Mouse (Mus musculus) CH12.LX (cell line): ENCODE data around the gene Anapc7. TPM values are rescaled to one million over a fixed set of nuclear protein-coding genes. Genes with fewer than 3 reads are reported as not detected.

Experiments
- DNase-seq: peaks from one replicate; pipeline ENCODE4 v3.0.0-alpha.2; 2013; ENCODE audit errors: extremely low read depth
- H3K27ac ChIP-seq: 2 replicates; pipeline ENCODE4 v1.5.1; 2012; ENCODE audit warnings: low read depth, mild to moderate bottlenecking, control low read depth, moderate library complexity; ENCODE audit not compliant: insufficient read depth
- H3K27me3 ChIP-seq: replicated peaks from 2 replicates; pipeline ENCODE3; 2012; ENCODE audit warnings: inconsistent platforms
- H3K36me3 ChIP-seq, 2 experiments: replicated peaks in 1 of 2; 2 replicates each; pipeline versions ENCODE3 to v1.6.1; 2012; ENCODE audit warnings: inconsistent platforms in 1 of 2, low read length in 1 of 2, mild to moderate bottlenecking in 1 of 2, mixed read lengths in 1 of 2, moderate library complexity in 1 of 2; ENCODE audit not compliant: control insufficient read depth in 1 of 2, insufficient read depth in 1 of 2
- H3K4me1 ChIP-seq, 2 experiments: 2 replicates each; pipeline ENCODE4 v1.6.1; 2012; ENCODE audit warnings: inconsistent platforms in 1 of 2, moderate library complexity in 1 of 2; ENCODE audit not compliant: insufficient read depth in 2 of 2, control insufficient read depth in 1 of 2
- H3K4me2 ChIP-seq: 2 replicates; pipeline ENCODE4 v1.6.1; 2012; ENCODE audit warnings: low read depth, mild to moderate bottlenecking, control low read depth; ENCODE audit not compliant: poor library complexity, insufficient read depth, severe bottlenecking
- H3K4me3 ChIP-seq, 3 experiments: fragments of 150-350 bp in 1 of 3; sonication (generic) in 1 of 3; replicated peaks in 1 of 3; 2 replicates each; pipeline versions ENCODE3 to v1.5.1; 2011 to 2012; ENCODE audit warnings: low read depth in 2 of 3, low read length in 2 of 3, mild to moderate bottlenecking in 2 of 3, moderate library complexity in 2 of 3, control low read depth in 1 of 3, improper control_type of control experiment in 1 of 3, inconsistent platforms in 1 of 3, mixed read lengths in 1 of 3; ENCODE audit not compliant: poor library complexity in 1 of 3
- H3K79me2 ChIP-seq: replicated peaks from 2 replicates; pipeline ENCODE4 v1.6.1; 2012; ENCODE audit warnings: mild to moderate bottlenecking, moderate library complexity; ENCODE audit not compliant: control insufficient read depth, poor library complexity, insufficient read depth, severe bottlenecking; ENCODE audit errors: extremely low read depth
- H3K9ac ChIP-seq: 2 replicates; pipeline ENCODE4 v1.6.1; 2012; ENCODE audit warnings: low read depth, mild to moderate bottlenecking, control low read depth, moderate library complexity; ENCODE audit not compliant: insufficient read depth
- H3K9me3 ChIP-seq: replicated peaks from 2 replicates; pipeline ENCODE3; 2012; ENCODE audit warnings: low read length, inconsistent platforms, mixed read lengths
- CHD1 ChIP-seq: IDR thresholded peaks from 2 replicates; pipeline ENCODE4 v1.6.1; 2012; ENCODE audit warnings: low read depth, low read length, improper control_type of control experiment, inconsistent platforms
- CHD2 ChIP-seq: IDR thresholded peaks from 2 replicates; pipeline ENCODE4 v1.6.1; 2011; ENCODE audit warnings: low read length, improper control_type of control experiment
- CTCF ChIP-seq, 2 experiments: IDR thresholded peaks in 1 of 2; conservative IDR thresholded peaks in 1 of 2; 2 replicates each; pipeline ENCODE4 v1.5.1; 2011 to 2012; ENCODE audit warnings: low read depth in 2 of 2, low read length in 2 of 2, improper control_type of control experiment in 1 of 2, inconsistent platforms in 1 of 2, mild to moderate bottlenecking in 1 of 2, moderate library complexity in 1 of 2
- E2F4 ChIP-seq: IDR thresholded peaks from 2 replicates; pipeline ENCODE4 v1.6.1; 2011; ENCODE audit warnings: low read depth, low read length, improper control_type of control experiment; ENCODE audit not compliant: insufficient replicate concordance
- ELF1 ChIP-seq: IDR thresholded peaks from 2 replicates; pipeline ENCODE4 v1.6.1; 2014; ENCODE audit warnings: low read depth, mild to moderate bottlenecking, inconsistent platforms, low read length, improper control_type of control experiment
- EP300 ChIP-seq: IDR thresholded peaks from 2 replicates; pipeline ENCODE4 v1.6.1; 2011; ENCODE audit warnings: low read length, improper control_type of control experiment
- ETS1 ChIP-seq: conservative IDR thresholded peaks from 2 replicates; pipeline ENCODE4 v1.6.1; 2012; ENCODE audit warnings: low read depth, mild to moderate bottlenecking, inconsistent platforms, low read length, improper control_type of control experiment, moderate library complexity
- GABPA ChIP-seq: IDR thresholded peaks from 2 replicates; pipeline ENCODE4 v1.6.1; 2012; ENCODE audit warnings: low read depth, low read length, improper control_type of control experiment, inconsistent platforms; ENCODE audit not compliant: insufficient replicate concordance
- IRF4 ChIP-seq: IDR thresholded peaks from 2 replicates; pipeline ENCODE4 v1.6.1; 2014; ENCODE audit warnings: low read depth, mild to moderate bottlenecking, inconsistent platforms, low read length, improper control_type of control experiment
- KAT2A ChIP-seq: IDR thresholded peaks from 2 replicates; pipeline ENCODE4 v1.6.1; 2012; ENCODE audit warnings: low read length, improper control_type of control experiment, inconsistent platforms; ENCODE audit not compliant: insufficient replicate concordance
- MAX ChIP-seq: IDR thresholded peaks from 2 replicates; pipeline ENCODE4 v1.6.1; 2011; ENCODE audit warnings: low read length, improper control_type of control experiment
- MAZ ChIP-seq: IDR thresholded peaks from 2 replicates; pipeline ENCODE4 v1.6.1; 2012; ENCODE audit warnings: low read depth, mild to moderate bottlenecking, inconsistent platforms, low read length, improper control_type of control experiment, moderate library complexity
- MEF2A ChIP-seq: IDR thresholded peaks from 2 replicates; pipeline ENCODE4 v1.6.1; 2014; ENCODE audit warnings: low read depth, mild to moderate bottlenecking, inconsistent platforms, low read length, improper control_type of control experiment, borderline replicate concordance
- MXI1 ChIP-seq: IDR thresholded peaks from 2 replicates; pipeline ENCODE4 v1.6.1; 2011; ENCODE audit warnings: mild to moderate bottlenecking, low read depth, low read length, improper control_type of control experiment
- MYC ChIP-seq: IDR thresholded peaks from 2 replicates; pipeline ENCODE4 v1.6.1; 2011; ENCODE audit warnings: low read depth, mild to moderate bottlenecking, improper control_type of control experiment, low read length
- NRF1 ChIP-seq: IDR thresholded peaks from 2 replicates; pipeline ENCODE4 v1.6.1; 2014; ENCODE audit warnings: low read depth, mild to moderate bottlenecking, inconsistent platforms, low read length, improper control_type of control experiment, moderate library complexity
- PAX5 ChIP-seq: IDR thresholded peaks from 2 replicates; pipeline ENCODE4 v1.6.1; 2012; ENCODE audit warnings: low read length, inconsistent platforms, mixed read lengths
- POLR2A ChIP-seq: IDR thresholded peaks from 2 replicates; pipeline ENCODE4 v1.6.1; 2011; ENCODE audit warnings: low read depth, mild to moderate bottlenecking, improper control_type of control experiment, low read length
- RAD21 ChIP-seq: IDR thresholded peaks from 2 replicates; pipeline ENCODE4 v1.6.1; 2011; ENCODE audit warnings: low read depth, mild to moderate bottlenecking, low read length, improper control_type of control experiment, moderate library complexity
- SMC3 ChIP-seq: IDR thresholded peaks from 2 replicates; pipeline ENCODE4 v1.6.1; 2011; ENCODE audit warnings: low read depth, low read length, improper control_type of control experiment
- USF1 ChIP-seq: IDR thresholded peaks from 2 replicates; pipeline ENCODE4 v1.6.1; 2014; ENCODE audit warnings: low read depth, mild to moderate bottlenecking, inconsistent platforms, low read length, improper control_type of control experiment
- USF2 ChIP-seq: conservative IDR thresholded peaks from 2 replicates; pipeline ENCODE4 v1.6.1; 2011; ENCODE audit warnings: low read depth, low read length, improper control_type of control experiment
- ZMIZ1 ChIP-seq: IDR thresholded peaks from 2 replicates; pipeline ENCODE4 v1.6.1; 2012; ENCODE audit warnings: low read depth, mild to moderate bottlenecking, inconsistent platforms, low read length, improper control_type of control experiment
- dilution Hi-C: fragments of 300-500 bp; cut with MboI; formaldehyde crosslinking; loops from 2 replicates; pipeline ENCODE4 v1.14.3; 2020; ENCODE audit warnings: low sequenced_read_pairs; ENCODE audit not compliant: extremely low pct_unique_long_range_greater_than_20kb, extremely low pct_ligation_motif_present
- in situ Hi-C: fragments of 300-500 bp; cut with MboI; formaldehyde crosslinking; loops from 3 replicates; pipeline ENCODE4 v1.14.3; 2019; ENCODE audit warnings: low sequenced_read_pairs, low pct_ligation_motif_present, low pct_unique_long_range_greater_than_20kb, mixed read lengths
- polyA plus RNA-seq: library from polyadenylated mRNA; unstranded; fragments of >175 nt; gene quantifications from 2 replicates; pipeline ENCODE4 v1.2.1, GENCODE M21; 2012; ENCODE audit warnings: low read depth; ENCODE audit not compliant: insufficient read length
- total RNA-seq, 2 experiments: library from RNA; depleted of rRNA; stranded (reverse); fragments of 300-350 nt in 1 of 2; fragments of >200 nt in 1 of 2; gene quantifications; 2 replicates each; pipeline ENCODE4 v1.2.3; 2012 to 2014

The Anapc7 gene
- total and polyA plus RNA-seq, 3 experiments, result 21.3 to 43.3 (median 39.4) TPM

DNA sequence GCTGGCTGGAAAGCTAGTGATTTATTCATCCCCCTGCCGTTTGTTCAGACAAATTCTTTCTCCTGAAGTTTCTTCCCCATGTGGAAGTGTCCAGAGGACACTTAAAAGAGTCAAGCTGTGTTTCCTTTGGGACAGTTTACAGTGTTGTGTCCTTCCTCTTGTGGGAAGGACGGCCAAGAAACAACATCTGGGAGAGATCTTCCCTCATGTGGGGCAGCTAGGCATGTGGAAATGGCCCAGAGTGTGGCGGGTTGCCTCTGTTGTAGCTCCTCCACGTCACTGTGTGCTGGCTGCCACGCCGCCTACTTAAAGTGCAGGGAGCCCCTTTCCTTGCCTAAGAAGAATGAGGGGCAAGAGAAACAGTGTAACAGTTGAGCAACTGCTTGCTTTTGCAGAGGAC, 8.7 kb upstream of the Anapc7 start:
- peaks cover 6 to 18% of the 10 kb centered on the region in 2 experiments for H3K36me3 ChIP-seq
- H3K27me3 ChIP-seq, result no peaks in the 10 kb centered on the region
- H3K79me2 ChIP-seq, result no peaks in the 10 kb centered on the region
- no peak for DNase-seq
- no peaks in the 10 kb centered on the region for H3K4me1 ChIP-seq
- no peak overlapping the region for H3K4me2 ChIP-seq
- no peak overlapping the region for H3K4me3 ChIP-seq
- in situ Hi-C loops (no loop called here), dilution Hi-C loops (no loop called here)
- TF ChIP-seq MYC (no peak), ELF1 (no peak), POLR2A (no peak), NRF1 (no peak), IRF4 (no peak), E2F4 (no peak), RAD21 (no peak), MAX (no peak), USF1 (no peak)
- no peak overlapping the region for H3K27ac ChIP-seq
- H3K9ac ChIP-seq, result no peak overlapping the region
- peaks cover 2% of the 10 kb centered on the region for H3K9me3 ChIP-seq

DNA sequence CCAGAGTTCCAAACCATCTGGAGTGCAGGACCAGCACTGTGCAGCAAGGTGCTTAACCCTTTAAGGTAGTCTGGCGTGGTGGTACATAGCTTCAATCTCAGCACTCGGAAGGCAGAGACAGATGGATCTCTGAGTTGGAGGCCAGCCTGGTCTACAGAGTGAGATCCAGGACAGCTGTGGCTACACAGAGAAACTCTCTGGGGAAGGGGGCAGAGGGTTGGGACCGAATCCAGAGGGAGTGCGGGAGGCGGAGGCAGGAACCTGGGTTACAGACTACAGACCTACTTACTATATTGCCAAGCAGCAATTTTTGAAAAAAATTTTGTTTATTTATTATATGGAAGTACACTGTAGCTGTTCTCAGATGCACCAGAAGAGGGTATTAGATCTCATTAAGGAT, 7.1 kb upstream of the Anapc7 start:
- Histone ChIP-seq H3K4me2 (no peak overlapping the region), H3K4me1 (no peaks in the 10 kb centered on the region), H3K36me3 (peaks cover 6 to 12% of the 10 kb centered on the region in 2 experiments), H3K27ac (no peak overlapping the region), H3K9me3 (peaks cover 2% of the 10 kb centered on the region), H3K9ac (no peak overlapping the region), H3K79me2 (no peaks in the 10 kb centered on the region), H3K4me3 (no peak overlapping the region), H3K27me3 (no peaks in the 10 kb centered on the region)
- no peak for DNase-seq
- in situ Hi-C loops, result no loop called here
- dilution Hi-C loops, result no loop called here
- no peak for TF ChIP-seq CTCF (conservative IDR thresholded peaks at IDR 0.05 in 1 of 2, IDR thresholded peaks at IDR 0.05 in 1 of 2; ENCODE audit: low read depth in 2 of 2, low read length in 2 of 2)
- no peak for TF ChIP-seq EP300
- TF ChIP-seq E2F4, result no peak
- TF ChIP-seq MYC, result no peak
- no peak for TF ChIP-seq SMC3
- no peak for TF ChIP-seq MEF2A
- TF ChIP-seq POLR2A, result no peak
- TF ChIP-seq USF2, result no peak
- TF ChIP-seq GABPA, result no peak
- no peak for TF ChIP-seq USF1
- TF ChIP-seq CHD2, result no peak
- no peak for TF ChIP-seq IRF4
- TF ChIP-seq MAZ, result no peak
- no peak for TF ChIP-seq ELF1
- TF ChIP-seq PAX5, result no peak
- no peak for TF ChIP-seq ETS1
- no peak for TF ChIP-seq CHD1
- no peak for TF ChIP-seq ZMIZ1
- no peak for TF ChIP-seq KAT2A
- TF ChIP-seq MXI1, result no peak
